Mouse (Mus musculus) stomach, embryonic 16.5 days (tissue): ENCODE data around the gene Pklr. TPM values are rescaled to one million over a fixed set of nuclear protein-coding genes. Genes with fewer than 3 reads are reported as not detected.

Experiments
- ATAC-seq: fragments of 200-750 bp; cut with Nextera tagmentation; 2 replicates; pipeline ENCODE4 v1.8.0; 2017; ENCODE audit warnings: moderate number of reproducible peaks, moderate TSS enrichment; ENCODE audit not compliant: insufficient read depth, low FRiP score
- H3K27ac ChIP-seq: fragments of 300-500 bp; sonication (generic); 2 replicates; pipeline ENCODE4 v1.5.1; 2014; ENCODE audit warnings: low read length
- H3K27me3 ChIP-seq: fragments of 300-500 bp; sonication (generic); 2 replicates; pipeline ENCODE4 v1.6.1; 2014; ENCODE audit warnings: low read length, control low read depth, mixed read lengths; ENCODE audit not compliant: control insufficient read depth, insufficient read depth
- H3K36me3 ChIP-seq: fragments of 300-500 bp; sonication (generic); 2 replicates; pipeline ENCODE4 v1.6.1; 2014; ENCODE audit warnings: low read length; ENCODE audit not compliant: control insufficient read depth, insufficient read depth
- H3K4me1 ChIP-seq: fragments of 300-500 bp; sonication (generic); 2 replicates; pipeline ENCODE4 v1.6.1; 2014; ENCODE audit warnings: low read length, control low read depth, mixed read lengths; ENCODE audit not compliant: control insufficient read depth, insufficient read depth
- H3K4me2 ChIP-seq: fragments of 300-500 bp; sonication (generic); 2 replicates; pipeline ENCODE4 v1.6.1; 2014; ENCODE audit warnings: low read depth, low read length, mixed read lengths
- H3K4me3 ChIP-seq: fragments of 300-500 bp; sonication (generic); replicated peaks from 2 replicates; pipeline ENCODE4 v1.5.1; 2014; ENCODE audit warnings: mild to moderate bottlenecking, low read length
- H3K9ac ChIP-seq: fragments of 300-500 bp; sonication (generic); 2 replicates; pipeline ENCODE4 v1.6.1; 2014; ENCODE audit warnings: low read length
- H3K9me3 ChIP-seq: fragments of 300-500 bp; sonication (generic); replicated peaks from 2 replicates; pipeline ENCODE4 v1.6.1; 2016; ENCODE audit warnings: low read length, control low read depth; ENCODE audit not compliant: control insufficient read depth
- WGBS: fragments of 180-500 bp; shearing (Covaris S2); extraction: QIAGEN DNeasy Blood & Tissue Kit; methylation state at CpG from one replicate; pipeline ENCODE4 v1.1.7; 2014; 5-methylcytosine and 5-hydroxymethylcytosine counted together
- polyA plus RNA-seq: library from polyadenylated mRNA; unstranded; fragments of >200 nt; fragmentation: Nextera tagmentation; extraction: Ambion mirVana; gene quantifications from 2 replicates; pipeline ENCODE4 v1.2.1, GENCODE M21; 2015

Pklr gene
- polyA plus RNA-seq, 1 experiment from 2014 or later = 22.0 TPM

GRCm38 (mm10) chr3:89164506-89165267 is 28.7 kb downstream of the Pklr start, which contains the start of gene Clk2:
Gene Clk2, plus strand, starts transcription at chr3:89164795.
- H3K4me2 ChIP-seq = peak within 1 kb of the TSS; percentile 88
- WGBS = under 1% methylated on average over 76 of the region's 79 CpGs
- H3K4me1 ChIP-seq = peaks cover 18% of the 10 kb centered on the region
- H3K27ac ChIP-seq = peak within 1 kb of the TSS; percentile 98
- H3K27me3 ChIP-seq = no peaks in the 10 kb centered on the region
- no peaks in the 10 kb centered on the region for H3K9me3 ChIP-seq
- peak; percentile 98 for ATAC-seq
- peak within 1 kb of the TSS; percentile 94 for H3K9ac ChIP-seq
- peak within 1 kb of the TSS; percentile 89 for H3K4me3 ChIP-seq
- H3K36me3 ChIP-seq = peaks cover 18% of the 10 kb centered on the region

GRCm38 (mm10) chr3:89165268-89165870 is 29.4 kb downstream of the Pklr start:
- Histone ChIP-seq H3K4me3 (peak overlapping the region; percentile 89), H3K9ac (peak overlapping the region; percentile 94), H3K4me2 (peak overlapping the region; percentile 88), H3K27ac (peak overlapping the region; percentile 98), H3K4me1 (peaks cover 16% of the 10 kb centered on the region), H3K9me3 (no peaks in the 10 kb centered on the region), H3K27me3 (no peaks in the 10 kb centered on the region), H3K36me3 (peaks cover 25% of the 10 kb centered on the region)
- no peak for ATAC-seq
- WGBS = 16% methylated on average over 12 of the region's 12 CpGs

GRCm38 (mm10) chr3:89166945-89167344 is 31.0 kb downstream of the Pklr start:
- Histone ChIP-seq H3K27ac (no peak overlapping the region), H3K4me3 (no peak overlapping the region), H3K9ac (no peak overlapping the region), H3K27me3 (no peaks in the 10 kb centered on the region), H3K36me3 (peaks cover 36% of the 10 kb centered on the region), H3K4me1 (peaks cover 16% of the 10 kb centered on the region), H3K9me3 (no peaks in the 10 kb centered on the region), H3K4me2 (no peak overlapping the region)
- no peak for ATAC-seq
- WGBS = 89% methylated on average over 19 of the region's 19 CpGs

- H3K9me3 ChIP-seq = no peaks in the 10 kb centered on the region
- no peak overlapping the region for H3K27ac ChIP-seq
- WGBS = 90% methylated on average over 11 of the region's 11 CpGs
- peaks cover 13% of the 10 kb centered on the region for H3K4me1 ChIP-seq
- no peak overlapping the region for H3K4me2 ChIP-seq
- ATAC-seq = no peak
- no peaks in the 10 kb centered on the region for H3K27me3 ChIP-seq
- H3K36me3 ChIP-seq = peaks cover 44% of the 10 kb centered on the region
- H3K9ac ChIP-seq = no peak overlapping the region
- H3K4me3 ChIP-seq = no peak overlapping the region
These were observed 38.9 kb downstream of the Pklr start for GRCm38 (mm10) chr3:89174844-89175243.

- WGBS = 91% methylated on average over 10 of the region's 10 CpGs
- Histone ChIP-seq H3K4me3 (no peak overlapping the region), H3K9ac (no peak overlapping the region), H3K4me2 (no peak overlapping the region), H3K9me3 (no peaks in the 10 kb centered on the region), H3K4me1 (peaks cover 13% of the 10 kb centered on the region), H3K36me3 (peaks cover 37% of the 10 kb centered on the region), H3K27ac (no peak overlapping the region), H3K27me3 (no peaks in the 10 kb centered on the region)
- ATAC-seq = no peak
These were observed 39.6 kb downstream of the Pklr start for GRCm38 (mm10) chr3:89175544-89175943.

GRCm38 (mm10) chr3:89176421-89176820 is 40.5 kb downstream of the Pklr start:
- H3K4me3 ChIP-seq = no peak overlapping the region
- no peaks in the 10 kb centered on the region for H3K9me3 ChIP-seq
- H3K36me3 ChIP-seq = peaks cover 35% of the 10 kb centered on the region
- H3K9ac ChIP-seq = no peak overlapping the region
- no peak for ATAC-seq
- H3K4me2 ChIP-seq = no peak overlapping the region
- WGBS = 80% methylated on average over 7 of the region's 7 CpGs
- no peak overlapping the region for H3K27ac ChIP-seq
- peaks cover 13% of the 10 kb centered on the region for H3K4me1 ChIP-seq
- no peaks in the 10 kb centered on the region for H3K27me3 ChIP-seq

- Histone ChIP-seq H3K27ac (peak within 1 kb of the TSS; percentile 72), H3K9ac (peak within 1 kb of the TSS; percentile 86), H3K27me3 (no peaks in the 10 kb centered on the region), H3K4me2 (peak within 1 kb of the TSS; percentile 85), H3K4me3 (peak within 1 kb of the TSS; percentile 74), H3K36me3 (peaks cover 31% of the 10 kb centered on the region), H3K9me3 (no peaks in the 10 kb centered on the region), H3K4me1 (peaks cover 13% of the 10 kb centered on the region)
- under 1% methylated on average over 43 of the region's 43 CpGs for WGBS
- ATAC-seq = peak; percentile 94
These were observed 41.5 kb downstream of the Pklr start, which contains the start of gene Scamp3 for GRCm38 (mm10) chr3:89177242-89178106. Gene Scamp3, plus strand, starts transcription at chr3:89177473.

GRCm38 (mm10) chr3:89178107-89178385 is 42.1 kb downstream of the Pklr start:
- Histone ChIP-seq H3K4me3 (peak overlapping the region; percentile 74), H3K27ac (peak overlapping the region; percentile 72), H3K27me3 (no peaks in the 10 kb centered on the region), H3K36me3 (peaks cover 31% of the 10 kb centered on the region), H3K4me2 (peak overlapping the region; percentile 85), H3K4me1 (peaks cover 17% of the 10 kb centered on the region), H3K9me3 (no peaks in the 10 kb centered on the region), H3K9ac (peak overlapping the region; percentile 86)
- 5% methylated on average over 6 of the region's 6 CpGs for WGBS
- no peak for ATAC-seq

- Histone ChIP-seq H3K9me3 (no peaks in the 10 kb centered on the region), H3K27ac (no peak overlapping the region), H3K9ac (no peak overlapping the region), H3K27me3 (no peaks in the 10 kb centered on the region), H3K36me3 (peaks cover 22% of the 10 kb centered on the region), H3K4me3 (no peak overlapping the region), H3K4me2 (no peak overlapping the region), H3K4me1 (peaks cover 23% of the 10 kb centered on the region)
- 82% methylated on average over 11 of the region's 11 CpGs for WGBS
- no peak for ATAC-seq
These were observed 43.1 kb downstream of the Pklr start for GRCm38 (mm10) chr3:89179056-89179455.
